Mouse (Mus musculus) brain, adult 2 months (tissue): ENCODE data around the gene Mob3b.

Experiments used
- DNase-seq: peaks from one replicate; pipeline ENCODE4 v3.0.0; 2011; ENCODE audit warnings: low read depth, low spot score

Mob3b gene

DNA sequence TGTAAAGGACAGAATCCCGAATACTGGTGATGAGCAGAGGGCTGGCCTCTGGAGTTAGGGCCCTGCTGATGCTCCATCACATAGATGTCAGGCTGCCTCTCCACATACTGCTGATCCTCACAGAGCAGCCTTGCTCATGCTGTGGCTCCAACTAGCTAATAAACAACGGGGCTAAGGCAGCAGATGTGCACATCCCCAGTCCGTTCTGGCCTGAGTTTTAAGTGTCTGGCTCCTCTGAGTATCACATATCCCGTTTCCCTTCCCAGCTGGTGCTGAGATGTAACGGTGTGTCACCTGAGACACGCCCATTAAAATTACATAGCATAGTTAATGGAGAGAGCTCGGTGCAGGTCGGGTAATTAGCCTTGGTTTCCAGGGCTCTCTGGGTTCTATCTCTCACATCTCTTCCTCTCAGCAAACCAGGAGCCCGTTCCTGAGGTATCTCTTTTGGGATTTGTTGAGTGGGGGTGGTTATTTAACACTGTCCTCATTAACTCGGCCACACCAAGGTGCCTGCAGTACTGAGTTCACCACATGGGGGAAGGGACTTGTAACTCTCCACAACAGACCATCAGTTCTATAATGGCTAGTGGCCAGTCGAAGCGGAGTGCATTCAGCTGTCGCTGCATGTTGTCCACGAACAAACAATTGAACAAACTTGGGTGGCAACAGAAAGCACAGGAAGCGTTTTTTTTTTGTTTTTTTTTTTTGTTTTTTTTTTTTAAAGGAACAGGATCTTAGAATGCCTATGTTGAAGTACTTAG is 92.0 kb downstream of the Mob3b start:
- DNase-seq: peak; percentile 70

DNA sequence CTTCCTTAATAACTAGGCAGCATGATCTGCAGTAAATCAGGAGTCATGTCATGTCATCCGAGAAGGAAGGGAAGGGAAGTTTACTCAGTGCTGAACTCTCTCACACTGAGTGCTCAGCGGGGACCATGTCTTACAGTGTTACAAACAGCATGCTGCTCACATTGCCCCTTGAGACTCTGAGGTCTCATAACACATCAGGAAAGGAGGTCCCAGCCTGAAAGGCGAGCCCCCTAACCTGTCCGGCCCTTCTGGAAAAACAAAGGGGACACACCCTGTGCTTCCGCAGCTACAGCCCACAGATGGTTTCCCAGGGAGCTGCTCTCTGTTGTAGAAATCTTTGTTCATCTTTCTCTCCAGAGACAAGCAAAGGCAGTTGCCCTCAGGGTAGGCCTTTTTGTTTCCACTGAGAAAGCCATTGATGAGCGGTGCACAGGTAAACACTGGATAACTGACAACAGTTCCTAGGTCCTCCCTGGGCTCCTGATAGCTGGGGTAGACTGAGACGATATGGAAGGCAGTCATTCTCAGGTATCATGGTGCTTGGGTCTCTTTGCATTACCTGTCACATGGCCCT is 94.1 kb downstream of the Mob3b start:
- DNase-seq: no peak

DNA sequence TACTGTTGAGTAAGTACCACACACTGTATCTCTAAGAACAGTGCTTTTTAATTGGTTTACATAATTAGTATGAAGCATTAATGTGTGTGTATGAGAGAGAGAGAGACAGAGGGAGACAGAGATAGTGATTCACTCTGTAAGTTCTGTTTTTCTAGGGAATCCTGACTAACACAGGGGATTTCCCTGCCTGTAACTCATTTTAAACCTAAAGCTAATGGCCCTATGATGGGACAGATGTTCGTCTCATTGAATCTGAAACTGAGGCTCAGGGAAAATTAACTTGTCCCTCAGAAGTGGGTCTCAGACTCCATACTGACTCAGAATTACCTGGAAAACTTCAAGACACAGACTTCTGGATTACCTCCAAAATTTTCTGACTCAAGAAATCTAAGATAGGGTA is 96.3 kb downstream of the Mob3b start:
- DNase-seq: no peak

DNA sequence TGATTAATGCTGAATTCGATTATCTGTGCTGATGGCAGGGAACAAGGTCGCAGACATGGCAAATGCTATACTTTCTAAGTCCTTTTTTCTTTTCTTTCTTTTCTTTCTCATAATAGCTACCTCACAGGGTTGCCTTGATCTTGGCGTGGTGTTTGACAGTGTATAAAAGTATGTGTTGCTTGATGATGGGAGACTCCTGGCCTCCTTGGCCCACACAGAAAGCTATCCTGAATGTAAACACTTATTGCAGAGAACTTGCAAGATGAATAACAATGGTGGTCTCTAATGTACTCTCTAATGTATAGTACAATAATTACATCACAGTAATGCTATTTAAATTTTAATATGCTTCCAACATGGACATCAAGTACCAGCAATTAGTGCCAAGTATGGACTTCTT is 96.9 kb downstream of the Mob3b start:
- DNase-seq: no peak

DNA sequence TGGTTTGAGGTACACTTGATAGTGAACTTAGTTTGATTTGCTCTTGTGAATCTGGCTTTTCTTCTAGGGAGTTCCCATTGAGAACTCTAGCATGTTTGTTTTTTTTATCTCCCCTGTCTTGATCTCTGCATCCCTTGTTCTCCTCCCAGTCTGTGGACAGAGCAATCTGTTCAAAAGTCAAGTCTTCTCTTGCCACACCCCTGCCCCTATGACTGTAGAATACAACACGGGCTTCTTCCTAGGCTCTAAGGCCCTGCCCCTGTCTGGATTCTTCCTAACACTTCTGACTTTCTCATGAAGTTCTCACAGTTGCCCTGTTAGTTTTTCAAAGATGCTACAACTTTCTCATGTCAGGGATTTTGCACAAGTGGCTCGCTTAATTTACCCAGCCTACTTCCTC is 102.9 kb downstream of the Mob3b start:
- DNase-seq: no peak

DNA sequence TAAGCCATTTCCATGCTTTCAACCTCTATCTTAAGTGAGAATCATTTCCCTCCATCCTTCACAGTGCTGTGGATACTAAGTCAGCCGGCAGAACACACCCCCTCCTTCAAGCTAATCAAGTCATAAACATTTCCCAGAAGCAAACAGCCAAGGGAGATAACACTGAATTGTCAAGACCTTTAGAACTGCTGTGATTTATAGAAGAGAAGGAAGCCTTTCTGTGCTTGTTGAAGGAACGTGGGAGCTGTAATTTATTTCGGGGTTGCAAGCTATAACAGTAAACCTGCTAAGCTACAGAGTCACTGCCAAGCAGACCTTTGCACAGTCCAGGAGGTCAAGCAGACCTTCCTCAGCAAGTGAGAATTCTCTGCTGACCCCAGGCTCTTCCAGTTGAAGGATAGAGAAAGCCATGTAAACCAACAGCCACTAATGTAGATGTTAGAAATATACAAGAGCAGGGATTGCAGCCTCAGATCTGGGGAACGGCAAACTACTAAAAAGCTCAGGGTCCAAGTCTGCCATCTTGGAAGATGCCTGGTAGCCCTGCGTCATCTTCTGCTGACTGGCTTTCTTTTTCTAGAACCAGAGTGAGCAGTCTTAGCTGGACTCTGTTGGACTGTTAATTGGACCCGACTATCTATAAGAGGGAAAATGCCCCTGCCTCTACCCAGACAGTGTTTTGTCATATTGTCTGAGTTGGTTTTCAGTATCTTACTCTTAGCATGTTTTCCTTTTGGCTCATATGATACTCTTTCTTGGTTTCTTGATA is 104.9 kb downstream of the Mob3b start:
- DNase-seq: no peak

DNA sequence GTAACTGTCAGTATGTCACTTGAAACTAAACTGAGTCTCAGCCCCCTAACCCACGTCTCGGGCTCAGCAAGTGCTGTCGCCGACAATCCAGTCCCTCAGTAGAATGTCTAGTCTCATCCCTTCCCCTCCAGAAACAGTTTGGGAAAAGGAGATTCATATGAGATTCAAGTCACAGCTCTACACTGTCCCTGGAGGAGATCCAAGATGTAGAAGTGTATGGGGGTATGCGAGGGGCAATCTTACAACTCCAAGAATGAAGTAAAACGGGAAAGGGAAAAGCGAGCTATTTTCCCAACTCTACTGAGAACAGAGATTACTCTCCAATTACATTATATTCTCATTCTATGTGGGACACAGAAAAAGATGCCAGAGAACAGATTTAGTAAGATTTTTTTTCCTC is 106.1 kb downstream of the Mob3b start:
- DNase-seq: no peak

DNA sequence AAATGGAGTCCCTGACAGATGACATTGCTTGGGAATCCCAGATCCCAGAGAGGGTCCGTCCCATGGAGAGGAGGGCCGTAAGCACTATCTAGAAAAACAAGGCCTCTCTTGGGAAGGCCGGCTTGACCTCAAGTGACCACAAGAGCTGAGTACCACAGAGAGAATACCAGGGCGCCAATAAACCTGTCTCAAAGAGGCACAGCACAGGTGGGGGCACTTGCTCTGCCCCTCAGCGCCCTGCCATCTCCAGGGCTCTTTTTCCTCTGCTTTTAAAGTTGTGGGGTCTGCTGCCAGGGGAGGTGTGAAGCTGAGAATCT is 107.6 kb downstream of the Mob3b start:
- no peak for DNase-seq

DNA sequence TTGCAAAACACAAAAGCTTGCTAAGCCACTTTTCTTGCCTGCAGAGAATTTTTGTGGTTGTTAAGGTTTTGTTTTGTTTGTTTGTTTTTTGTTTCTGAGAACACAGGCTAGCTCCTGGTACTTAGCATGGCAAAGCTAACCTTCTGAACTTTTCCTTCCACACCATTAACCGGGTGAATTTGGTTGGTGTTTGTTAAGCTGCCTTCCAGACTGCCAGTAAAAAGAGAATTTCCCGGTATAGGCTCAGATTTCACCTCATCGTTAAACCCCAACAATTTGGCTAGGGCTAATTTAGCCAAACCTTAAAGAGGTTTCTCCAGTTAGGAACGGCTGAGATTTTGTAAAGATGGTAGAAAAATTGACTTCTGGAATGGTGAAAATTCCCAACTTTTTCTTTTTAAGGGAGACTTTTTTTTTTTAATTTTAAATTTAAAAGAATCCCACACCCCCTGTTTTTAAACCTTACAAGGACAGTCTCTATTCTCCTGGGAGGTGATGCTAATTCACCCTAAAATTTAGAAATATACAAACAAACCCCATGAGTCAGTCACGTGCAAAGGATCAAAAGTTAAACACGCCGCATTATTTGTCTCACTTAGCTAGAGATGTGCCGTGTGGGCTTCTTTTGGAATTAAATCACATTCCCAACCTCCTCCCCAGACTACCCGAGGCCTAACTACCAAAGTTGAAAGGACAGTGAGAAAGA is 108.1 kb downstream of the Mob3b start:
- no peak for DNase-seq

DNA sequence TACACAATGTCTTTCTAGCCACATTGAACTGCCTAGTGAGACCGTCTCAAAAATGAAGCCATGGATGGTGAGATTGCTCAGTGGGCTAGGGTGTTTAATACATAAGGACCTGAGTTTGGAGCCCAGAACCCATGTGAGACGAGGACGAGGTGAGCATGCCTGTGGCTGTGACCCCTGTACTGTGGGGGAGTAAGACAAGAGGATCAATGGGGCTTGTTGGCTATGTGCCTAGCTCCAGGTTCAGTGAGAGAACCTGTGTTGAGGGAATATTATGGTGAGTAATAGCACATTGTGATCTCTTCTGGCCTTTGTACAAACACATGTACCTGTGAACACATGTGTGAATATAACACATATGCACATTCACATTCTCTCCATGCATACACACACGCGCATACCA is 116.4 kb downstream of the Mob3b start:
- no peak for DNase-seq

DNA sequence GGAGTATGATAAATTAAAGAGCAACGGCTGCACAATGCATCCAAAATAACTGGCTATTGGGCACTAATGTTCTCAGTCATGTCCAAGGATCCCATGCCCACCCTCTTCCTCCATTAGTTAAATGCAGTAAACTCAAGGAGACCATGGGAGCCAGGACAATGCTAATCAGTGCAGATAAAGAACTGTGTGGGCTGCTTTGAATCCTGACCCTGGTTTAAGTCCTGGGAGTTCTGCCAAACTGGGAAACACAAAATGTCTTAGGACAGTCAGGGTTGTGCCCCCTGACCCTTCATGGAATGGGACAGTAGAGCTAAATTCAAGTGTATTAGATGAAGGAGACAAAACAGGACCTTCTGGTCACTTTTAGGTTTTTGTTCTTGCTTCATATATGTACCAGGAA is 117.0 kb downstream of the Mob3b start:
- no peak for DNase-seq

DNA sequence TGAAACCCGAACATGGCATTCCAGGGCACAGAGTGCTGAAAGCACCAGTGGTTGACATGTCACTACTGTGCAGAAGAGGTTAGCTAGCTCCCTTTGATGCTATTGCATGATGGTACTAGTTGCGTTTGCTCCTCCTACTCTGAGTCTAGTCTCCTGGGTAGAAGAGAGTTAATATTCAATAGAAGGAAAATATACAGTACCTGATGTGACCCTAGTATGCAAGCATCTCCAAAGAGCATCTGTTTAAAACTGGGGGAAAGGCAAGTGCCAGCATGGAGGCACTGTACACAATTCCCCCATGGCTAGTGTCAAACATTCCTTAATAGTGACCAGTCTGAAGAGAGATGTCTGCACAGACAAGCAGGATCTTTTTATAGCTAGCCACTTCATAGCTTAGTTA is 119.5 kb downstream of the Mob3b start:
- DNase-seq: no peak

DNA sequence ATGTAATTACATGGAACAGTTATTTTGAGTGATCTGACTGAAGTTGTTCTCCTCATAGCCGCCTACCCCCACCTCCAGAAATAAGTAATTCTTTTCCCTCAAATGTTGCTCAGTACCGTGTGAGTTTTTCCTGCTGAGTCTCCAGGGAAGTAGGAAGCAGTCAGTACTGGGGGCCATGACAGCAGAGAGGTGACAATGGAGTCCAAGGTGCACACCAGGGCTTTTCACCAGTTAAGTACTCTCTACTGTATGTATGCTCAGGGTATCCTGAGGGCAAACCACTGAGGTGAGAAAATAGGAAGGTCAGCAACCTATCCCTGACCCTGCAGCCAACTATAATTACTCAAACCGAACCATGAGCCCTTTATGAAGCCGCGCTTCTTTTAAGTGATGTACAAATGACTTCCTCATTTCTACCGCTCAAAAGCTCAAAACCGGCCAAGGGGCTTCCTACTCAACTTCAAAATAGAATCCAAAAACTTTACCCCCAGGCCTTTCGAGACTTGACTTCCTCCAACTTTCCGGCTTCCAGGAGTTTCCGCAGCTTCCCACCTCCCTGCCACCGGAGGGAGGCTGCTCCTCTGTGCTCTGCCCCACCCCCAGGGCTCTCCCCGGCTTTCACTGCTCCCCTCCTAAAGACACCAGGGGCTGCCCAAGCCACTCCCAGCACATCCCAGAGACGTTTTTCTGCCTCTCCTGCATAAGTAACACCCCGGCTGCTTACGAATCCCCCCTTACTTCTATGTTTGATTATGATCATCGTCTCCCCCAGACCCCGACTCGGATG is 122.6 kb downstream of the Mob3b start:
- peak; percentile 14 for DNase-seq

DNA sequence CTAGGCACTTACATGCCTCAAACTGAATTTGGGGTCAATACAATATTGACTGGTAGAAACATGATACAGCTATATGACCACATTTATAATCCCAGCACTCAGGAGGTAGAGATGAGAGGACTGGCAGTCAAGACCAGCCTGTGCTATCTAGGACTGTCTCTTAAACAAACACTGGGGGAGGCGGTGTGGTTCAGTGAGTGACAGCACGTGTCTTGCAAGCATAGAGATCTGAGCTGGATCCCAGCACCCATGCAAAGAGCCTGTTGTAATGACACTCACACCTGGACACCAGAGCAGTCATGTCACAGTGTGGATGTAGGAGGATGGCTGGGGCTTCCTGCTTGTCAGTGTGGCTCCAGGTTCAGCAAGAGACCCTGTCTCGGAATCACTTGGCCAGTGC is 124.5 kb downstream of the Mob3b start:
- DNase-seq: no peak

DNA sequence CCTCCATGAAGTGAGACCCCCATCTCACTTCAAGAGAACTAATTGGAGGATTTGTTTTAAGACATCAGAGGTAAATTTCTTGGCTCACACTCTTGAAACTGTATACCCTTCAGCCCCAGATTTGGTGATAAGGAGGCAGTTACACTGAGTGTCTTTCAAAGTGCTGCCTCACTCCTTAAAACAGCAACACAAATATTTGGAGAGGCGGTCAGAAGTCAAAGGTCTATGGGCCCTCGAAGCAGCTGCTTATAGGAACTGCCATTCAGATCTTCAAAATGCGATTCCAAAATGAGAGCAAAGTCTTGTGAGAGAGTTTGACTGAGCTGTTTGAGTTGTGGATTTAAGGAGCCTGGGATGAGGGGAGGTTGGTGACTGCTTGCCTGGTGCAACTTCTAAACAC is 125.7 kb downstream of the Mob3b start:
- DNase-seq: no peak

DNA sequence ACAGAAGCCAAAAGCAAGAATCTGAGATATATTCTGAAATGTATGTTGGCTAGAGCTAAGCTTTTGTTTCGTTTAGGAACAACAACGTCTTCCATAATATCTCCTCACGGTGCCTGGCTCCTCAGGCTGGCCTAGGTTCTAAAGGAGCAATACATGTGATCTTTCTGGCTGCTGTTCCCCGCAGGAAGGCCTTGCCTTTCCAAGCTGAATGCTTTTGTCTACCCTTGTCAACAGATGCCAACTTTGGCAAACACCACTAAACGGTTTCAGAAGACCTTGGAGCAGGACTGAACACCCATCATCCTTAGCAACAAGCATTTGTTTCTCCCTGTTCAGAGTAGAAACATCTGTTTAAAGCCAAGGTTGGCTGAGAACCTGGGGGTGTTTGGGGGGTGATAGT is 126.1 kb downstream of the Mob3b start:
- DNase-seq: peak; percentile 21

DNA sequence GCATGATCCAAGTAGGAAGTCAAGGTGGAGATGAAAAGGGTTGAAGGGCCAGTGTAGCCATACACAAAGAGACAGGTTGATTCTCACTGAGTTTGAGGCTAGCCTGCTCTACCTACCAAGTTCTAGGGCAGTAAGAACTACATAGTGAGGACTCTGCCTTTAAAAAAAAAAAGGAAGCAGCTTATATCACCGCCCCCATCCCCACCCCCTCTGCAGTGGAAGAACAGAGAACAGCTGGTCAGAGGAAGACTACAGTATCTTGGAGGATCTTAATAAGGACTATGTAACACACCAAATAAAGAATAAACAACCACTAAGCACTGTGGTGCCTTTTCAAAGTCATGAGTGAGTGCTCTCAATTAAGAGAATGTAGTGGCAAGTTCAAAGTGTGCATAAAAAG is 138.9 kb downstream of the Mob3b start:
- DNase-seq: no peak

DNA sequence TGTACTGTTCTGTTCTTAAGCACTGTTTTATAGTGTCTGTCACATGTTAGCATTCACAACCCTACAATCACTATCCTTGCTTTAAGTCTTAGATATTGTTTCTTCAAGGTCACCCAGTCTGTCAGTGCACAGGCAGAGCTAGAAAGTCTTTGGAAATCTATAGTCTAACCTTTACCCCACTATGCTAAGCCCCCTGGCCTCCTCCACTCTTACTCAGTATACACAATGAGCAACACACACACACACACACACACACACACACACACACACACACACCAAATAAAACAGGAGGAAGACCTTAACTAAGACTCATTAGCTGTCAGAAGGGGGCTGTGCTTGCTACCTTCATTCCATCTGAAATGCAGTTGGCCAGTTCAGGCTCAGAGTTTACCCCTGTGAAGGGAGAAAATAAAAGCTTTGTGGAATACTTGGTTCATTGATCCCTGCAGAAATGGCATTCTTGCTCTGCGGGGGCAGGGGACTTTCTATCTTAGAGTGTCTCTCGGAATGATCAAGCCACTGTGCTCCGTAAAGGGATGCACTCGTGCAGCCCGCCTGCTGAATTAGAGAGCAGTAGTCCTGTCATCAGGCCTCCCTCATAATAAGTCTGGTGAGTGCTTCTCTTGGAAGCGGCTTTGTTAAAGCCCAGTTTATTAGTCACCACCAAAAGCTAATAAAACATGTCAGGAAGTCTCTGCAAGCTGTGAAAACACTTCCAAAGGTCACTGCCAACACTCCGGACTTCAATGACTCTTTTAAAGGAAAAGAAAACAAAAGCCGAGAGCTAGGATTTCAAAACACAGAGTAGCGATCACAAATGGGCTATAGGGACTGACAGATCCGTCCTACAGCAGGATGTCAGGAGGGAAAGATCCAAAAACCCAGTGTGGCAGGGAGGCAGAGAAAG is 144.6 kb downstream of the Mob3b start:
- DNase-seq: no peak

DNA sequence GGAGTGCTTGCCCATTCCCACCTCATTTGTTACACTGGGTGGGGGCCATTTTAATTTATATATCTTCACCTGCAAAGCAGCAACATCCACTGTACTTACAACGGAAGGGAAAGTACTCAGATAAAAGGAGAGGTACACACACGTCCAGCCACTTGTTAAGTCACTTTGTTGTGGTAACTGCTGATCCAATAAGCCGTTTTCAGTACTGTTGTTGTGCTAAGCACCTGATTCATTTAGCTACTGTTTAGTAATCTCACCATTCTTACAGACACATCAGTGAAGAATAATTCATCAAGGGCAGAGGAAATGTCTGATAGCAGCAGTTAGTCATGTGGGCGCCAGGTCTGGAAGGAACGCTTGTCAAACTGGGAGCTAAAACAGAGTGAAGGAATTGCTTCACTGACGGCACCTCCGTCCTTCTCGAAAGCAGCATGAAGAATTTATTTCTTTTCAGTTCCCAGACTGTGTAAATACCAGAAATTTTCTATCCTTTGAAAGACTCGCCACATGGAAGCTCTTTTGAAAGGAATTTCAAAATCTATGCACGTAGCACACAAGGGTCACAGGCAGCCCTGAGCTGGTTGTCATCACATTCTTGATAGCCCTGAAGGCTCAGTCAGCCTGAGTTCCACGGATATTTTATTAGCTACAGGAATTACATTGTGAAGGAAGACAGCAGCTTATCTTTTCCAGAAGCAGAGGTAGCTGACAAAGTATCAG is 150.6 kb downstream of the Mob3b start:
- DNase-seq: no peak

DNA sequence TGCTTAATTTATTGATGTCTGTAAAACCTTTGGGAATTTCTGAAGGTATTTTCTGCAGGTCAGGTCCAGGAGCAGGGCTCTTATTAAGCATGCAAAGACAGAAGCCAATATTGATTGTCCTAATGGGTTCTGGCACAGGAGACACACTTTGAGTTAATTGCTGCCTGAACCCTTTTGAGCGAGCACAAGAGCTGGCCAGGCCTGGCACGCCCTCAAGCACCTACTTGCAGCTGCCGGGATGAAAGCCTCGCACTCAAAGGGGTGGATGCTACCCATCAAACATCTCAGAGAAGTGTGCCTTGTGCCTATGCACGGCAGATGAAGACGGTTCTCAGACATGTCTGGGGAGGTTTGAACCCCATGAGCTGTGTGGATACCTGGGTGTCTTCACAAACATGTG is 151.2 kb downstream of the Mob3b start:
- DNase-seq: no peak
